Mouse (Mus musculus) embryonic facial prominence, embryonic 10.5 days (tissue): ENCODE results near the gene Cryaa. TPM values are rescaled to one million over a fixed set of nuclear protein-coding genes. Genes with fewer than 3 reads are reported as not detected.

Source experiments
- DNase-seq: peaks from one replicate; pipeline ENCODE4 v3.0.0-alpha.2; 2017; ENCODE audit warnings: low spot score
- H3K27ac ChIP-seq: fragments of 300-500 bp; sonication (generic); replicated peaks from 2 replicates; pipeline ENCODE4 v1.5.1; 2016; ENCODE audit warnings: mild to moderate bottlenecking
- H3K27me3 ChIP-seq: fragments of 300-500 bp; sonication (generic); replicated peaks from 2 replicates; pipeline ENCODE4 v1.6.1; 2016; ENCODE audit warnings: low read depth, mild to moderate bottlenecking; ENCODE audit not compliant: poor library complexity, severe bottlenecking
- H3K36me3 ChIP-seq: fragments of 300-500 bp; sonication (generic); replicated peaks from 2 replicates; pipeline ENCODE4 v1.6.1; 2016; ENCODE audit warnings: mild to moderate bottlenecking, moderate library complexity
- H3K4me1 ChIP-seq: fragments of 300-500 bp; sonication (generic); 2 replicates; pipeline ENCODE4 v1.6.1; 2016
- H3K4me3 ChIP-seq: fragments of 300-500 bp; sonication (generic); 2 replicates; pipeline ENCODE4 v1.5.1; 2016; ENCODE audit warnings: mild to moderate bottlenecking, moderate library complexity
- H3K9me3 ChIP-seq: fragments of 300-500 bp; sonication (generic); 2 replicates; pipeline ENCODE4 v1.6.1; 2016; ENCODE audit warnings: mild to moderate bottlenecking
- WGBS: fragments of 180-500 bp; shearing (Covaris S2); methylation state at CpG from one replicate; pipeline ENCODE4 v1.1.7; 2016; 5-methylcytosine and 5-hydroxymethylcytosine counted together
- polyA plus RNA-seq: library from polyadenylated mRNA; unstranded; fragments of >200 nt; fragmentation: Nextera tagmentation; extraction: Ambion mirVana; gene quantifications from 2 replicates; pipeline ENCODE4 v1.2.1, GENCODE M21; 2016

The Cryaa gene
- polyA plus RNA-seq, 1 experiment from 2014 or later: 0.77 TPM

DNA sequence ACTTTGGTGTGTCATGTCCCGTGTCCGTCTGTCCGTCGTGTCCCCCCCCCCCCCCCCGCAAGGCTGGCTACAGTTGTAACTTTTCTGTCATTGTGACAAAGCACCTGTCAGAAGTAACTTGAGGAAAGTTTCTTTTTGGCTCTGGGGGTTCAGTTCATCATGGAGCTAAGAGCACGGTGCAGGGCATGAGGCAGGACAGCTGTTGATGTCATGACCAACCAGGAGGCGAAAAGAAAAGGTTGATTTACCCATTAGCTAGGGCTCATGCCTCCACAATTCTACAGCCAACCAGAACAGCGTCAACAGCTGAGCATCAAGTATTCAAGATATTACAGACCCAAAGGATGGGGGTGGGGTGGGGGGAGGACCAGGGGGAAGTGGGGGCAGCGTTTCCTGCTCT is 9.3 kb upstream of the Cryaa start:
- H3K36me3 ChIP-seq: no peaks in the 10 kb centered on the region
- H3K27me3 ChIP-seq: no peaks in the 10 kb centered on the region
- H3K9me3 ChIP-seq: no peaks in the 10 kb centered on the region
- H3K4me1 ChIP-seq: peaks cover 17% of the 10 kb centered on the region
- WGBS: 82% methylated on average over 9 of the region's 9 CpGs
- no peak for DNase-seq
- no peak overlapping the region for H3K27ac ChIP-seq
- H3K4me3 ChIP-seq: no peak overlapping the region

- 7% methylated on average over 11 of the region's 11 CpGs for WGBS
- DNase-seq: peak; percentile 61
- no peaks in the 10 kb centered on the region for H3K36me3 ChIP-seq
- H3K9me3 ChIP-seq: no peaks in the 10 kb centered on the region
- no peak overlapping the region for H3K4me3 ChIP-seq
- peak overlapping the region; percentile 31 for H3K27ac ChIP-seq
- peaks cover 17% of the 10 kb centered on the region for H3K4me1 ChIP-seq
- no peaks in the 10 kb centered on the region for H3K27me3 ChIP-seq
These were observed 7.4 kb upstream of the Cryaa start for GRCm38 (mm10) chr17:31670163-31670562.

DNA sequence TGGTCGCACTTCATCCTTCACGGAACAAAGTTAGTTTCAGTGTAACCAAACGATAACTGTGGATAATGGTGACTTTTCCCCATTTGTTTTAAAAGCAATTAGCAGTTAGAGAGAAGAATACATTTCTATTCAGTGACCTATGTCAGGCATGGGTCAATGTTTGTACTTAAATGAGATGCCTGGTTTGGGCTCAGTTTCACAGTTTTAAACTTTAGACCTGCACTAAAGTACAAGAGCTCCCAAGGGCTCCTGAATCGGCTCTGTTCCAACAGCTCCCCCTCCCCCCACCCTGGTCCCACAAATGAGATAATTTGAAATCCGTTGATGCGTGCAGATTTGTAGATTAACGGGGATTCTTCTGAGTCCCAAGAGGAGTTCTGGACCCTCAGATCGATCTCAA is 5.9 kb upstream of the Cryaa start:
- H3K27me3 ChIP-seq: no peaks in the 10 kb centered on the region
- DNase-seq: no peak
- H3K4me1 ChIP-seq: peaks cover 17% of the 10 kb centered on the region
- no peak overlapping the region for H3K27ac ChIP-seq
- no peak overlapping the region for H3K4me3 ChIP-seq
- WGBS: 69% methylated on average over 8 of the region's 8 CpGs
- H3K36me3 ChIP-seq: no peaks in the 10 kb centered on the region
- H3K9me3 ChIP-seq: no peaks in the 10 kb centered on the region

DNA sequence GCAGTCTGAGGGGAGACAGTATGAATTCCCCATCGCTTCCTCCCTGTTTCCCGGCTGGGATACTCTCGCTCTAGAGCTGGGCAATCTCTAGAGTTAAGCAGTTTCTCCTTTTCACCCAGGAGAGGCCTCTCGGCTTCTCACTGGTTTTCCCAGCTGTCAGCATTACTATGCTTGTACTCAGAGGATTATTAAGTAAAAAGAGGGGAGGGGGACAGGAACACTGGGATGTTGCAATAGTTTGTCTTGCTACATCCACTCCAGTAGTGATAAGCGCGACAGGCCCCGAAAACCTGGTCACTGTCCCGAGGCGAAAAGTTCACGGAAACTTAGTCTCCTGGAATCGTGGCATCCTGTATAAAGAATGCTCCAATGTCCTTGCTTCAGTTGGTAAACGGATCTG is 5.3 kb upstream of the Cryaa start:
- Histone ChIP-seq H3K27me3 (no peaks in the 10 kb centered on the region), H3K9me3 (no peaks in the 10 kb centered on the region), H3K27ac (0 out of 2 replicates have a peak overlapping the region, but pooled peaks have one; percentile 24), H3K4me3 (no peak overlapping the region), H3K36me3 (no peaks in the 10 kb centered on the region), H3K4me1 (peaks cover 17% of the 10 kb centered on the region)
- DNase-seq: no peak
- WGBS: 86% methylated on average over 12 of the region's 12 CpGs

DNA sequence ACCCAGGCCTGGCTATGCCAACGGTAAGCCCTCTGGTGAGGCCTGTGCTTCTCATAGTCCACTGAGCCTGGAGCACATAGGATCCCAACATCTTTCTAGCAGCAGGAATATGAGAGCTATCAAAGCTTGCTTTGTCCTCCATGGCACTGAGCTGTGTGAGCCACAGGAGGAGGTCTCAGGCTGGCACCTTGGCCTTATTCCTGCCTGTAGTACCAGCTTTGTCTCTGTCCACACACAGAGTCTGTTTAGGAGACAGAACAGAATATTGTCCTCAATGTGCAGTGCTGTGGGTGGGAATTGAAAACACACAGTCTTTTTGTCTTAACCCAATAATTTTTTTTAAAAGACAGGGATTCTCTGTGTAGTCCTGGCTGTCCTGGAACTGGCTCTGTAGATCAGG is 3.2 kb upstream of the Cryaa start:
- no peak for DNase-seq
- Histone ChIP-seq H3K27me3 (0 out of 2 replicates have a peak, but pooled peaks cover 7% of the 10 kb centered on the region), H3K4me3 (no peak overlapping the region), H3K9me3 (no peaks in the 10 kb centered on the region), H3K36me3 (no peaks in the 10 kb centered on the region), H3K27ac (no peak overlapping the region), H3K4me1 (peaks cover 17% of the 10 kb centered on the region)
- 84% methylated on average over 1 of the region's 1 CpGs for whole genome bisulfite sequencing

- DNase-seq: no peak
- Histone ChIP-seq H3K27ac (no peak overlapping the region), H3K9me3 (no peaks in the 10 kb centered on the region), H3K36me3 (no peaks in the 10 kb centered on the region), H3K4me1 (peaks cover 9% of the 10 kb centered on the region), H3K27me3 (peaks cover 26% of the 10 kb centered on the region; the same call in 1 of the 2 replicates), H3K4me3 (no peak overlapping the region)
- WGBS: 70% methylated on average over 2 of the region's 2 CpGs
These were observed 2.8 kb downstream of the Cryaa start for GRCm38 (mm10) chr17:31680450-31680849.

DNA sequence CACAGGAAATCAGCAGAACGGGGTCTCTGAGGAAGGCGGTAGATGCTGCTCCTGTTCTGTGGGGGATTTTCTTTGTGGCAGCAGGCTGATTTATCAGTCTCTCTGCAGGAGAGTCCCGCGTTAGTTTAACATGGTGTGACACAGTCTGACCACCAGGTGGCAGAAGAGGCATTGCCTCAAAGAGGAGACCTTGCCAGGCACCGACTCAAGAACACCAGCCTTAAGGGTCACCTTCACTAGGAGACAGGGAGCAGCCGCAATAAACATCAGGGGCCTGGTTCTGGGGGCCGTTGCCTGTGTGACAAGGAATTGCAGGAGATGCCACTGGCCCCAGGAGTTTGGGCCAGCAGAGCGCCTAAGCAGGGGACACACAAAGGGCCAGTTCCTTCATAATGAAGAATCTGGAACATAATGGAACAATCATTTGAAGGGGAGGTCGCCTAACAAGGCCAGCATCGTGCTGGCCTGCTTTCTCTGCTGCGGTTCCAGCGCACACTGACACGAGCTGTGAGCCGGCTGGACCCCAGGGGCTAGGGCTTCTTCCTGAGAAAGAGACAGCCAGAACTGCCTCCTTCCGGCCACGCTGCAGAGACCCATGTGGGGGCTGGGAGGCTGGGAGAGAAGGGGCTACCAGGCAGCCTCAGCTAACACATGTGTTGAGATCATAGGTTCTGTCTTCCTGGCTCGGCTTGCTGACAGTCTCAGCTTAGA is 8.1 kb downstream of the Cryaa start:
- H3K36me3 ChIP-seq: no peaks in the 10 kb centered on the region

GRCm38 (mm10) chr17:31686225-31686564 is 8.6 kb downstream of the Cryaa start:
- WGBS: 25% methylated on average over 3 of the region's 3 CpGs
- Histone ChIP-seq H3K4me3 (no peak overlapping the region), H3K27ac (peak overlapping the region; percentile 82), H3K36me3 (no peaks in the 10 kb centered on the region), H3K9me3 (no peaks in the 10 kb centered on the region), H3K4me1 (peaks cover 20% of the 10 kb centered on the region), H3K27me3 (peaks cover 19% of the 10 kb centered on the region; the same call in 1 of the 2 replicates)
- DNase-seq: peak; percentile 32

More for the DNA sequence above, 8.1 kb downstream of the Cryaa start:
- H3K4me1 ChIP-seq: peaks cover 20% of the 10 kb centered on the region
- H3K27me3 ChIP-seq: peaks cover 19% of the 10 kb centered on the region; the same call in 1 of the 2 replicates
- peak; percentile 86 for DNase-seq
- H3K9me3 ChIP-seq: no peaks in the 10 kb centered on the region
- WGBS: 16% methylated on average over 17 of the region's 17 CpGs
- peak overlapping the region; percentile 82 for H3K27ac ChIP-seq
- peak overlapping the region; percentile 32; the same call in 1 of the 2 replicates for H3K4me3 ChIP-seq

DNA sequence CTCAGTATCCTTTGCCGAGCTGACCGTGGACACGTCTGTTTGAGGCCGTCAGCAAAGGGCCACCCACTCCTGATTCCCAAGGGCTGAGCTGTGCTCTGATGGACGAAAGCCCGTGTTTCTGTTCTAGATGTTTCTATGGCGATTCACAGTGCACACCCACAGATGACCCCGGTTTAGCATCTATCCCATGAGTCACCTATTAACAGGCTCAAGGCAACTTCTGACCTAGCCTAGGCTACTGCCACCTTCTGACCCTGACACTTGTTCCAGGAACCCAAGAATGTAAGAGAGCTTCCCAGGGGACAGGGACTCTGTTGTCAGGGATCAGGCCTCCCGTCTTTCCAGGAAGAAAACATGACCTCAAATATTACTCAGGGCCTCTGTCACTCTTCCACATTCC is 10.5 kb downstream of the Cryaa start:
- Histone ChIP-seq H3K9me3 (no peaks in the 10 kb centered on the region), H3K27me3 (peaks cover 10% of the 10 kb centered on the region; the same call in 1 of the 2 replicates), H3K27ac (no peak overlapping the region), H3K4me3 (no peak overlapping the region), H3K4me1 (peaks cover 19% of the 10 kb centered on the region), H3K36me3 (no peaks in the 10 kb centered on the region)
- 75% methylated on average over 9 of the region's 9 CpGs for whole genome bisulfite sequencing
- DNase-seq: no peak

GRCm38 (mm10) chr17:31689606-31690005 is 12.0 kb downstream of the Cryaa start:
- Histone ChIP-seq H3K4me3 (no peak overlapping the region), H3K36me3 (no peaks in the 10 kb centered on the region), H3K9me3 (no peaks in the 10 kb centered on the region), H3K4me1 (peaks cover 31% of the 10 kb centered on the region), H3K27ac (no peak overlapping the region), H3K27me3 (0 out of 2 replicates have a peak, but pooled peaks cover 2% of the 10 kb centered on the region)
- 82% methylated on average over 1 of the region's 1 CpGs for WGBS
- no peak for DNase-seq

DNA sequence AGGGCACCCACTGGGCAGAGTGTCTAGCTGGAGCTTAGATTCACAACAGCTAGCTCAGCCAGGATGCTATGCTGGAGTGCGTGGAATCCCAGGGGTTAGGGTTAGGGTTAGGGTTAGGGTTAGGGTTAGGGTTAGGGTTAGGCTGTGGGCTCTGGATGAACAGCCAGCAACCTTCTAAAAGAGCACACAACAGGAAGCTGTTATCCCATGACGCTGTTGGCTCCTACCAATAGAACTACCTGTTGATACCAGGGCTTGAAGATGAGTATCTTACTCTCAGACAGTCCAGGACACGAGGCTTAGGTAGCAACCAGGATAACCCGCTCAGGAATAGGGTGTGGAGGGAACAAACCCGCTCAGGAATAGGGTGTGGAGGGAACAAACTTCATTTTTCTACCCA is 15.3 kb downstream of the Cryaa start:
- 44% methylated on average over 5 of the region's 5 CpGs for WGBS
- no peaks in the 10 kb centered on the region for H3K9me3 ChIP-seq
- H3K27ac ChIP-seq: no peak overlapping the region
- H3K27me3 ChIP-seq: 0 out of 2 replicates have a peak, but pooled peaks cover 2% of the 10 kb centered on the region
- no peak for DNase-seq
- H3K4me3 ChIP-seq: no peak overlapping the region; the same call in 1 of the 2 replicates
- no peaks in the 10 kb centered on the region for H3K36me3 ChIP-seq
- peaks cover 18% of the 10 kb centered on the region for H3K4me1 ChIP-seq

GRCm38 (mm10) chr17:31693330-31694022 is 15.9 kb downstream of the Cryaa start:
- peak overlapping the region; percentile 21 for H3K27ac ChIP-seq
- H3K36me3 ChIP-seq: no peaks in the 10 kb centered on the region
- peak overlapping the region; percentile 31; the same call in 1 of the 2 replicates for H3K4me3 ChIP-seq
- DNase-seq: peak; percentile 87
- H3K4me1 ChIP-seq: peaks cover 24% of the 10 kb centered on the region
- H3K27me3 ChIP-seq: 0 out of 2 replicates have a peak, but pooled peaks cover 2% of the 10 kb centered on the region
- no peaks in the 10 kb centered on the region for H3K9me3 ChIP-seq
- 9% methylated on average over 20 of the region's 20 CpGs for WGBS

DNA sequence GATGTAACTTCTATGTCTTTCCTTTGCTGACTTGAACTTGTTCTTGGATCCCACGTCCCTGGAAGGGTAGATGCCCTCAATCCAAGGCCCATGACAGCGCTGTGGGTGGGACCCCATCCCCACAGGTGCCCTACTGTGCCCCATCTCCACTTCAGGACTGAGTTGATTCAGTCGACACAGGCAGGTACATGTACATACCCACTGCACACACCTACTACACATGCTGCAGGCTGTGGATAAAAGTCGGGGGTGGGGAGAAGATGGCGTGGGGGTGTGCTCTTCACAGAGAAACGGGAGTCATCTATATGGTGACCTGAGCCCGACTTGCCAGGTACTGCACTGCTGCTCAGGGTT is 16.4 kb downstream of the Cryaa start:
- no peak overlapping the region for H3K4me3 ChIP-seq
- 0 out of 2 replicates have a peak, but pooled peaks cover 2% of the 10 kb centered on the region for H3K27me3 ChIP-seq
- no peaks in the 10 kb centered on the region for H3K9me3 ChIP-seq
- H3K27ac ChIP-seq: no peak overlapping the region
- no peak for DNase-seq
- H3K36me3 ChIP-seq: no peaks in the 10 kb centered on the region
- peaks cover 27% of the 10 kb centered on the region for H3K4me1 ChIP-seq
- 77% methylated on average over 7 of the region's 7 CpGs for WGBS
